Mouse (Mus musculus) T-cell, adult 2 months (primary cell): ENCODE results near the gene Gimap9.
"Not testable (repeated sequence)": the region's sequence is repeated elsewhere in the genome, so short reads cannot be mapped to it uniquely, and the experiment has no call there.

Experiments
- DNase-seq: peaks from one replicate; pipeline ENCODE4 v3.0.0; 2022; ENCODE audit warnings: low spot score

The Gimap9 gene

DNA sequence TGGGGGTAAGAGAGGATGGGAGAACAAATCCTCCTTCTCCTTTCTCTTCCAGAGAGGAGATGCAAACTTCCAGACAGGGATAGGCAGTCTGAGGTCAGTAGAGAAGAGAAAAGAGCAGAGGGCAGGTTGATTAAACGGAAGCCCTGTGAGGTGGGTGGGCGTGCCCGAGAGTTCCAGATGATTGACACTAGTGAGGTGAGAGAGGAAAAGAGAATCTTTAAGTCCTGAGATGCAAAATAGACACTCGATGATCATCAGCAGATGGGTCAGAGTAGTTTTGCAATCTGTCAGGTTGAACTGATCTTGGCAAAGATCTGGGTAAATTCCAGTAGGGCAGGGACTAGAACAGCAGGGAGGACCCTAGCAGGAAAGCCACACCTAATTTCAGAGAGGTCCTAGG lies 11.2 kb upstream of the Gimap9 start:
- DNase-seq: no peak

DNA sequence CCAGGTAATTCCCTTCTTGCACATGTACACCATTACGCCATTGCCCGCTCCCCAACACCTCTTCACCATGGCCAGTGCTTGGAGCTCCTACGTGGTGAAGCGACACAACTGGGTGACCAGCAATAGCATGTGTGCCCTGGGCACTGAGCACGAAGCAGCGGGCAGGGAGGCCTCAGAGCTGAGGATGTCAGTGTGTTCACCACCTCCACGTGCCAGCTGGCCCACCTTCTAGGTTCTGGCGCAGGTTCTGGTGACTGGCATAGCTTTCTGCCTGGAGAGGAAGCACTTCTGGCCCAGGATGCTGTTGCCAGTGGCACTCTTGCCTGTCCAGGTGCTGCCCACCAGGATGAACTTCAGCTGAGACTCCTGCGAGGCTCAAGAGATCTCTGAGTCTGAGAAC lies 10.5 kb upstream of the Gimap9 start:
- no peak for DNase-seq

DNA sequence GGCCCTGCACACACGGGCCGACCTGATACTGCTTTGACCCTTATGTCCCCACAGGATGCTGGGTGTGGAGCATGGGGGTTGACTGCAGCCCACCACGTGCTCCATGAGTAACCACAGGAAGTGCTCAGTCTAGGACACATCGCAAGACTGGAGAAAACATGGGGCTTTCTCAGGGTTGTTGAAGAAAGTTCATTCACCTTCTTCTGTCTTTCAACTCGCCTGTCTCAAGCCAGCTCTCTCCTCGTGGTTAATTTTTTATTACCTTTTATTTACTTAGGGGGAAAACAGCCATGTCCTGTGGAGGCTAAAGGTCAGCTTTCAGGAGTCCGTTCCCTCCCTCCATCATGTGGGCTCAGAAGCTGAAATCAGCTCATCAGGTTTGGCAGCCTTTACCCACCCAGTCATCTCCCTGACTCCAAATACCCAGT lies 9.8 kb upstream of the Gimap9 start:
- DNase-seq: no peak

DNA sequence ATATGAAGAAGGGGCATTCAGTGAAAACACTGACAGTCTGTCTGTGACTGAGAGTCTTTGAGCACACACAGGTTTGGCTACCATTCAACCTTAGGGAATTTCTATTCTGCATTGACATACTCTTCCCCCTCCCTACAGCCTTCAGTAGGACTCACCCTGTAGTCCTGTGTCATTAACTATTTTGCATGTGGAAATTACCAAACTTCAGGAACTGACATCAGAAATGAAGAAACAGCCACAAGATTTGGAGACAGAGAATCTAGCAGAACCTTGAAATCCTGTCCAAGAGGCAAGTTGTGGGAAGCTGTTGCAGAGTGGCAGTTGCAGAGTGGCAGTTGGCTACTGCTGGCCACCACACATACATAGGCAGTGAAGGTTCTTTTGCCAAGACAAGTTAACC lies 7.9 kb upstream of the Gimap9 start:
- DNase-seq: no peak

DNA sequence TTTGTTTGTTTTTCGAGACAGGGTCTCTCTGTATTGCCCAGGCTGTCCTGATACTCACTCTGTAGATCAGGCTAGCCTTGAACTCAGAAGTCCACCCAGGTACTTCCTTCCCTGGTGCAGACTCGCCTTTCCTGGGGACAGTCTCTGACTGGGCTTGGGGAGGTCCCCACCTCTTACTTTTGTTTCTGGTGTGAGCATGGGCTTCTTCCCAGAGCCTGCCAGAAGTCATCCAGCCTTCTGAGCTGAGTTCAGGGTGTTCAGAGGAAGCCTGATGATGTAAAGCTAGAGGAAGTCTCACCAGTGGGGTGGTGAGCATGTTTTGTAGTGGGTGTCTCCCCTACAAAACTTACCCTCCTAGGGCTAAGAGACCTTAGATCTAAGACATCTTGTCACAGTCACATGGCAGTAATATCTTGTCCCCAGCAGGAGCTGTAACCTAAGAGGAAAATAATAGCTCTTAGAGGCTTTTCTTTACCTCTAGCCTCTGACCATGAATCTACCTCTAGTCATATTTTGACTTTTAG lies 6.4 kb upstream of the Gimap9 start:
- DNase-seq: peak; percentile 64

DNA sequence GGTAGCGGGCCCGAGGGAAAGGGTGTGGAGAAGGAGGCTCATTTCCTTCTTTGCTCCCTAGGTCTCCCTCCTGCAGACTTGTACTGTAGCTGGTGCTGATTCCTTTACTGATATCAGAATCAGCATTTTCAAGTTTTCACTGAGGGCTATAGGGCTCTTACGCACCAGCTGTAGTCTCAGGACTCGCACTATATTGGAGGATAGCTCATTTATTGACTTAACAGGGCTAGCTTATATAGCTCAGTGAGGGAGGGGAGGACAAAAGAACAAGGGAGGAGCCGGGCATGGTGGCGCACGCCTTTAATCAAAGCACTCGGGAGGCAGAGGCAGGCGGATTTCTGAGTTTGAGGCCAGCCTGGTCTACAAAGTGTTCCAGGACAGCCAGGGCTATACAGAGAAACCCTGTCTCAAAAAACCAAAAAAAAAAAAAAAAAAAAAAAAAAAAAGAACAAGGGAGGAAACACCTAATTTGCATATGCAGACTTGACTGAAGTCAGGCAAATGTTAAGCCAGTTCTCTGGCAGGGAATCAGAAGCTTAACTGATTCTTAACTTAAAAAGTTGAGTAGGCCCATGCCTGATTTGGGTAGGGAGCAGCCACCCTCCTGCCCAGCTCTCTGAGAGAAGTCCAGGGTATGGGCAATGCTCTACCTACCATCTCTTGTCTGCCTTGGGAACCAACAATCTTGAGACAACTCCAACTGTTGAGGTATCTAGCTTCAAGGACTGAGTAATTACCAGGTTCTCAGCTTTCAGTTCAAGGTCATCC lies 1.5 kb upstream of the Gimap9 start:
- DNase-seq: no peak

DNA sequence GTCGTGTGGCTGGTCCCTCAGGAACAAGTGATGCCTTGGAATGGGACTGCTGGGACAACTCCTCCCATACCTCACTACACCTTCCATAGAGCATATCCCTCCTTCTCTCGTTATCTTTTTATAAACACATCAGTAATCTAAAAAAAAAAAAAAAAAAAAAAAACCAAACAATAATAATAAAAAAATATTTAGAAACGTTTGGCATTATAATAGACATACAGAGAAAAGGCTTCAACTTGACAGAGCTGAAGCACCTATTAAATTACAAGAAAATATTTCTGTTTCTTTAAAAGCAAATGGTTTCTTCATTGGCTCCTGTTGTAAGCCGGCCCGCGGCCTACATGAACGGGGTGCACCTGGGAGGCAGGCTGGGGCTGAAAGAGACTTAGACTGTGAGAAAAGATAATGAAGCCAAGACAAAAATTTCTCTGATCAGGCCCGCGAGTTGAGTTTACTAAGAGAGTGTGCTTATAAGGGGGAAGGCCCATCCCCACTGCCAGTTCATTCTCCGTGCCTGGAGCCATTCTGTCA lies 464 bp upstream of the Gimap9 start:
- no peak for DNase-seq

DNA sequence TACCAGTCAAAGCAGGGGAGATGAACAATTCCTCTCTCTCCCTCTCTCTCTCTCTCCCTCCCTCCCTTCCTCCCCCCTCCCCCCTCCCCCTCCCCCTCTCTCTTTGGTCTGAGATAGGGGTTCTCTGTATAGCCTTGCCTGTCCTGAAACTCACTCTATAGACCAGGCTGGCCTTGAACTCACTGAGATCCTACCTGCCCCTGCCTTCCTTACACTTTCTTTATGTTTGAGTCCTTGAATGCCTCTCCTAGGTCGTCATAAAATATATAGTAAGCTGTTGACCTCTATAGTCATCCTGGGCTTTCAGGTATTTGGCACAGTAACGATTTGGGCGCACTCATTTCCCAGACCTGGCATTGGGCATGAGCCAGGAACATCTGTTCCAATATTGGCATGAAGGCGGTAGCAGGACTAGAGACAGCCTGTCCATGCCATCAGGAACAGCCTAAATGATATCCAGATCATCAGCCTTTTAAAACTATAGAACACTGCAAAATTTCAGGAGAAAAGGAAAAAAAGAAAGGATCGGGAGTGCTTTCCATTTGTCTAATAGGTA lies 1.0 kb downstream of the Gimap9 start:
- no peak for DNase-seq

DNA sequence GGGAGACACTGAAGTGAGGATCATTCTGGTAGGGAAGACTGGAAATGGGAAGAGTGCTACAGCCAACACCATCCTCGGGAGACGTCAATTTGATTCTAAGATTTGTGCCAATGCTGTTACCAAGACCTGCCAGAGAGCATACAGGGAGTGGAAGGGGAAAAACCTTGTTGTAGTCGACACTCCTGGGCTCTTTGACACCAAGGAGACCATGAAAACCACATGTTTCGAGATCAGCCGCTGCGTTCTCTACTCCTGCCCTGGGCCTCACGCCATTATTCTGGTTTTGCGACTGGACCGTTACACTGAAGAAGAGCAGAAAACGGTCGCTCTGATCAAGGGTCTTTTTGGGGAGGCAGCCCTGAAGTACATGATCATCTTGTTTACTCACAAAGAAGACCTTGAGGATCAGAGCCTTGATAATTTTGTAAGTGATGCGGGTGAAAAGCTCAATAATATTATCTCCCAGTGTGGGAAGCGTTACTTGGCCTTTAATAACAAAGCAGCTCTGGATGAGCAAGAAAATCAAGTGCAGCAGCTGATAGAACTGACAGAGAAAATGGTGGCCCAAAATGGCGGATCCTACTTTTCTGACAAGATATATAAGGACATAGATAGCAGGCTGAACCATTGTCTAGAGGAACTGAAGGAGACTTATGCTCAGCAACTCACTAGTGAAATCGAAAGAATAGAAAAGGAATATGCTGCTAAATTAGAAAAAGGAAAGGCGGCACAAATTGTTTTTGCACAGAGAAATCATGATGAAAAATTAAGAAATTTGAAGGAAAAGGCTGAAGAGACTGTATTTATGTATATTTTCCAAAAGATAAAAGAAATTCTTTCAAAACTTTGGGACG lies 1.8 kb downstream of the Gimap9 start:
- peak; percentile 34 for DNase-seq

DNA sequence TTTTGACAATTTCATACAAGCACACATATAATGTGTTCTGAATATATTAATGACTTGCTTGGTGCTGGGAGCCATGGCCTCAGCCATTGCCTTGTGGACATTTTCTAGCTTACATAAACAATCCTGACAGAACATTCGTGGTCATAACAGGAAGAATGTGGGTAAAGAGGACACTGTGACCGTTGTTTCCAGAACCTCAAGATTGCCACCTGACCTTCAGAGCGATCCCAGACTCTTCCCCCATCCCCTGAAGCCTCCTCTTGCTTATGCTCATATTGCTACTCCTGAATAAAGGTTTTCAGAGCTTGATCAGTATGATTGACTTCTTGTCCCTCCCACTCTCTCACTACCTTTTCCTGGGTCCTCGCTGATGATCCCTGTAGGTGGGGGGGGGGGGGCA lies 2.5 kb downstream of the Gimap9 start:
- no peak for DNase-seq

DNA sequence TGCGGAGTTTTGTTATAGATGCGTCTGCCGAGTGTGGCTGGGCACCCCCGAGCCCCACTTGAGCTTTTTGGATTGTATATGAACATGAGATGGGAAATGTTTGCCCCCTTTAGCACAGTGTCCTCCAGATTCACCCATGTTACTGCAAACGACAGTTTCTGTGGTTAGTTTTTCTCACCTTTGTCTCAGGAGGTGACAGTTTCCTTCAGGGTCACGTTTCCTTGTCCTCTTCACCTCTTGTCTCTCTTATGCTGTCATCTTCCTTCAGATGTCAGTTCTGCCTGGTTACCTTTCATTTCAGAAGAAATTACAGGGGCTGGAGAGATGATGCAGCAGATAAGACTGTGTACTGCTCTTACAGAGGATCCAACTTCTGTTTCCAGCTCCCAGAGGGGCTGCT lies 3.8 kb downstream of the Gimap9 start:
- DNase-seq: peak; percentile 75

DNA sequence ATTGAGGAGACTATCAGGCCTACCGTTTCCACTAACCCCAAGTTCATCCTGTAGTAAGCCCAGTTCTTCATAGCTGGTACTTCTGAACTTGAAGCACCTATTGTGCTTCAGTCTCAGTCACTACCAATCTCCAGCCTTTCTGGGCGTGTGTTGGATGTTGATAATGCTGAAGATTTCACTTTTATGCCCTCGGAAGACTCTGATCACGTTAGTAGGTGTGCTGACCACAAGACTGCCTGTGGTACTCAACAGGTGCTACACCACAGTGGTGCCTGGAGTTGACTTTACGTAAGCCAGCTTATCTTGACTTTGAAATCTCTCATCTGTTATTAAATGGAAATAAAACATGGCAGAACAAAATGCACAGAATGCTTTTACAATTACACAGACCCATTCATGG lies 4.5 kb downstream of the Gimap9 start:
- DNase-seq: peak; percentile 84

DNA sequence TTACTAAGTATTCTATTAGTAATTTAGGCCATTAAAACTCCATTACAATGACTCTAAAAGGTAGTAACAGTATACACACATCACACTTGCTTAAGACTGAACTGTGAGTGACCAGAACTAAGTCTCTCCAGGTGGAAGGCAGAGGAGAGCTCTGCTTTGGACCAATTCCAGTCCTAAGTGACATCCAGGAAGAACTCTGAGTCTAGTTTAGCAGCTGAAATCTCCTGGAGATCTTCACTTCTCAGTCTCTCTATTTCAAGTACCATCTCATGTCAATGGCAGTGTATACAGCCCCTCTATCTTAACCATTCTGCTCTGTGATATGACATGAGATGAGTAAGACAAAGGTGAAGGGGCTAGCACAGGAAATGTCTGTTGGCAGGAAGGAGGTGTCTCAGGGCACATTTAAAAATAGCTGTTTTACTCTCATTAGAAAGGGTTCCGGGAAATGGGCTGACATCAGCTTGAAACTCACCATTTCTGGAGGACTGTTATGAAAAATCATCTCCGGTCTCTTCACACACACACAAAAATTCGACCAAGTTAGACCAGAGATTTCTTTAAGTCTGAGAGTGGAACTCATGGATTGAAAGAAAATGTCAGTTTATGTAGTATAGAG lies 5.7 kb downstream of the Gimap9 start:
- peak; percentile 65 for DNase-seq

DNA sequence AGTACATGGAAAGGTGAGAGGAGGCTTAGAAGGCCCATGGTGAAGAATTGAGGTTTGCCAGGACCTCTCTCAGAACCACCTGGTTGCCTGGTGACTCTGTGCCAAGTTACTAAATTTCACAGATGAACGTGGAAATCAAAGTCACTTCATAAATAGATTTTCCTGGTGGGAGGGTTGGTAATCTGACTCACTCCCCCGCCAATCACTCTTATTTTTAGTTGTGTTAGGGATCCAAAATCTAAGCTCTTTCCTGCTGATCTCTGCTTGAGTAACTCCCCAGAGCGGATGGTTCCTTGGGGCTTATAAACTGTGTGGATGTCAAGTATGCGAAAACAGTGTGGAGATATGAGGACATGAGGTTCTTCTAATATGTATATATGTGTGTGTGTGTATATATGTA lies 6.3 kb downstream of the Gimap9 start:
- DNase-seq: no peak

DNA sequence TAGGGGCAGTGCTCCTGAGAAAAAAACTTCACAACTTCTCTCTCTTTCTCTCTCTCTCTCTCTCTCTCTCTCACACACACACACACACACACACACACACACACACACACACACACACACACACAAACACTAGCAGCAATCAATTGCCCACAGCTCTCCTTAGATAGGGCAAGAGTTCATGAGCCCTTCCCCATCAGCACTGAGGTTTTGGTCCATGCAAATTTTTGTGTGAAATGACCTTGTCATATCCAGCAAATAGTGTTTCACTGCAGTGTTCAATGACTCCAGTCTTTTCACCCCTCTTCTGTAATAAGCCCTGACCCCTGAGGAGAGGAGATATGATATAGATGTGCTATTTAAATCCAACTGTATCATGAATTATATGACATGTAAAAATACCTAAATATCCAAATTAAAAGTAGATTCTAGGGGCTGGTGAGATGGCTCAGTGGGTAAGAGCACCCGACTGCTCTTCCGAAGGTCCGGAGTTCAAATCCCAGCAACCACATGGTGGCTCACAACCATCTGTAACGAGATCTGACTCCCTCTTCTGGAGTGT lies 7.4 kb downstream of the Gimap9 start:
- DNase-seq: not testable (repeated sequence)

DNA sequence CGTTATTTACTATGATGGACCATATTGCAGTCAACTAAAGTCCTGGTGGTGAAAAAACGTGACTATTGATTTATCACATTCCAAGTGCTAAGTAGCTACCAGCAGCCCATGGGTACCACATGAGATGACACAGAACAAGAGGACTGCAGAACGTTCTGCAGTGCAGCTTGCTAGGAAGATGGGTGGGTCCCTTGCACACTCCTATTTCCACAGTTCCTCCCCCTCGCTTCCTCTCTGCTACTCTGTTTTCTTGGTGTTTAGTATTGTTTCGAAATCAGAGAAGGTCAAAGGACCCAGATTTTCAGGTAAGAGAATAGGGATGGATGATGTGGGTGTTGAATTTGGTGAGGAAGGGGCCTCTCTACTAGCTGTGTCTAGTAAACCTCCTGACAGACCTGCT lies 8.4 kb downstream of the Gimap9 start, which contains the start of gene Gimap4:
TSS of gene Gimap4 (plus strand) at position 231 of the 400 bp plus-strand sequence.
- DNase-seq: peak; percentile 56

DNA sequence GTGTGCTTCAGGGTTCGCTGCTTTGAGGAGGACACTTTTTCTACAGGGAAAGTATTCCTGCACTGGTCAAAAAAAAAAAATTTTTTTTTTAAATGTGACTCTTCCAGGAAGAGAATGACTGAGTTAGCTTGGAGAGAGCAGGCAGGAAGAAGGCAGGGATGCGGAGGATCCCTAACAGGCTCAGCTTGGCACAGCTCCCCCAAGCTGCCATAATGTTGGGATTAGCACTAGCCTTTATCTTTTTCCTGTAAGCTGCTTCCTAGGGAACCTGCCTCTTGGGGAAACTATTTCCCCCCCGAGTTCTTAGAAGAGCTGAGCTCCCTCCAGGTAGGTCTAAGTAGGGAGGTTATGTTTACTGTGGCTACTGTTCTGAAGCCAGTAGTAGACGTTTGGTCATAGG lies 8.9 kb downstream of the Gimap9 start:
- no peak for DNase-seq

DNA sequence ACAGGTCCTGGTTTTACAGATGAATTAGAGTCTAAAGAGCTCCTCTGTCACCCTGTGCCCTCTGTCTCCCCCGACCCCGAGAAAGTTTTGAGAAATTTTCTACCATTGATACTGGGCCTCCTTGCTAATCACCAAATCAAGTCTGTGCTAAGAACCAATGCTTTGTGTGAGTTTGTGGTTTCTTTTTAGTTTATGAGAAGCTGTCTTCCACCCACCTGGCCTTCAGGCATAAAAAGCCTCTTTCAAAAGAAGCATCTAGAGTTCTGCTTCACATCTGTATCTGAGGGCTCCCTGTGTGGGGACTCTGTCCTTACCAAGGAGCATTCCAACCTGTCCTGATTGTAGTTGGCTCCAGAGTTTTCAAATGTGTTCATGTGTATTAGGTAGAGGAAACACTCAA lies 9.3 kb downstream of the Gimap9 start:
- DNase-seq: peak; percentile 37

DNA sequence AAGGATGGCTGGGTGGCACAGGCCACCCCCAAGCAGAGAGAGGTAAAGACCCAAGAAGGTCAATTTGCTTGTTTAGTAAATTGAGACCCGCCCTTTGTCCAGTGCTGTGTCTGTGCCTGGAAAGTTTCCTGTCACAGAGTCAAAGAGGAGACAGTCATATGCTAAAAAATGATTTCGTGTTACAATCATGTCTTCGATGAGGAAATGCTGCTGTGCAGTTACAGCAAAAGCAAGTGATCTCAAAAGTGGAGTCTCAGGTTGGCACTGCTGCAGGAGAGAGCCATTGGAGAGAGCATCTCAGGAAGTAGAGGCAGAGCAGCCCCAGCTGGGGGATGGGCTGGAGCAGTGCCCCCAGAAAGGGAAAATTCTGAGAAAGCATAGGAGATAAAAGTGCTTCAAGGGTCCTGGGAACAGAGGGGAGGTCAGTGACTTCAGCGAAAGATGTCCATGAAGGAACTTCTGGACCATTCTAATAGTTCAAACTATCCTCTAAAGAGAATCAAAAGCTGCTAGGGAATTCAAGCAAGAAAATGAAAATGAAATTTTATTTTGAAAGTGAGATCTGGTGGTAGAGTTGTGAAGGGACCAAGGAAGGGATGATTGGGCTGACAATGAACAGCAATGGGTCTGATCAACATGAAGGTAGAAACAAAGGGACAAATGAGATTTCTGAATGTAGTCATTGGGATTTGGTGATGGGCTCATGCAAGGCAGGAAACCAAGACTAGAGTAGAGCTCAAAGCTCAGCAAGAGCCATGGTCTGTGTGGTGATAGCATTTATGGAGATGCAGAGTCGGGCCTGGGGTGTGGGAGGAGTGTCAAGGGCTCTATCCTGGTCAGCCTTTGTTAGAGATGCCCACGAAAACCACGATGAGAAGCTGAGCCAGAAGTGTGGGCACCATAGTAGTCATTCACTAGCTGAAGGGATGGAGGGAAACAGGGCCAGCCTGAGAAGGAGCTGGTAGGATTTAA lies 10.1 kb downstream of the Gimap9 start:
- DNase-seq: peak; percentile 79

DNA sequence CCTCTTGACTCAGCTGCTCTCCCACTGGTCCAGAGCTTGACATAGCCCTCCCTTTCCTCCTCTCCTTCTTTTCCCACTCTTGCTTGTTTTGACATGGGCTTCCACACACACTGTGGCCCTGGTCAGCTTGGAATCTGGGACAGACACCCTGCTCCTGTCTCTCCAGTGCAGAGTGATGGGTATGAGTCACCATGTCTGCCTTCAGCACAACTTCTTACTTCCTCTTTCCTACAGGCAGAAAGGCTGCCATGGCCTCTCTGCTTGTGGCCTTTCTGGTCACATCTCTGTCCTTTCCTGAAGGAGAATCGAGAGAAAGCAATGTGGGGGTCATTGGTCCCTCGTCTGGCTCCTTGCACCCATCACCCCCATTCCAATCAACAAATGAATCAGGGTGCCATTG lies 11.1 kb downstream of the Gimap9 start:
- no peak for DNase-seq
